Mouse (Mus musculus) limb, embryonic 14.5 days (tissue): ENCODE measurements at regions not wholly inside any gene's neighbourhood (a gene's known extent, or its start where the extent isn't known, plus 50 kb on each side); places are given as distances from the start of the nearest gene placed in this dataset.

Experiments used
- ATAC-seq: fragments of 200-750 bp; cut with Nextera tagmentation; 2 replicates; pipeline ENCODE4 v1.8.0; 2017; ENCODE audit warnings: low read depth, moderate number of reproducible peaks, moderate TSS enrichment; ENCODE audit not compliant: low FRiP score
- DNase-seq: peaks from one replicate; pipeline ENCODE4 v3.0.0-alpha.2; 2015; ENCODE audit warnings: low spot score
- H3K27ac ChIP-seq: fragments of 300-500 bp; sonication (generic); replicated peaks from 2 replicates; pipeline ENCODE4 v1.5.1; 2014; ENCODE audit warnings: low read depth, mild to moderate bottlenecking, low read length, moderate library complexity, mixed read lengths
- H3K27me3 ChIP-seq: fragments of 300-500 bp; sonication (generic); 2 replicates; pipeline ENCODE4 v1.6.1; 2014; ENCODE audit warnings: low read length, mixed read lengths; ENCODE audit not compliant: control insufficient read depth, insufficient read depth
- H3K36me3 ChIP-seq: fragments of 300-500 bp; sonication (generic); 2 replicates; pipeline ENCODE4 v1.6.1; 2014; ENCODE audit warnings: mild to moderate bottlenecking, low read length, moderate library complexity, mixed read lengths; ENCODE audit not compliant: control insufficient read depth, insufficient read depth
- H3K4me1 ChIP-seq: fragments of 300-500 bp; sonication (generic); 2 replicates; pipeline ENCODE4 v1.6.1; 2014; ENCODE audit warnings: antibody characterized with exemption, low read length, mixed read lengths; ENCODE audit not compliant: control insufficient read depth, insufficient read depth
- H3K4me2 ChIP-seq: fragments of 300-500 bp; sonication (generic); replicated peaks from 2 replicates; pipeline ENCODE4 v1.6.1; 2014; ENCODE audit warnings: low read depth, mild to moderate bottlenecking, low read length, moderate library complexity; ENCODE audit not compliant: severe bottlenecking
- H3K4me3 ChIP-seq: fragments of 300-500 bp; sonication (generic); replicated peaks from 2 replicates; pipeline ENCODE4 v1.5.1; 2014; ENCODE audit warnings: low read length
- H3K9ac ChIP-seq: fragments of 300-500 bp; sonication (generic); 2 replicates; pipeline ENCODE4 v1.6.1; 2014; ENCODE audit warnings: mild to moderate bottlenecking, low read depth, low read length, moderate library complexity; ENCODE audit not compliant: severe bottlenecking
- H3K9me3 ChIP-seq: fragments of 300-500 bp; sonication (generic); 2 replicates; pipeline ENCODE4 v1.6.1; 2016; ENCODE audit warnings: low read length; ENCODE audit not compliant: control insufficient read depth
- POLR2A ChIP-seq: fragments of 200-500 bp; IDR thresholded peaks from 2 replicates; pipeline ENCODE4 v1.8.0; 2012; ENCODE audit warnings: inconsistent platforms, mild to moderate bottlenecking, moderate library complexity, borderline replicate concordance; ENCODE audit not compliant: insufficient read depth, insufficient read length; ENCODE audit errors: extremely low read depth
- whole genome bisulfite sequencing: fragments of 180-500 bp; shearing (Covaris S2); extraction: QIAGEN DNeasy Blood & Tissue Kit; methylation state at CpG from one replicate; pipeline ENCODE4 v1.1.7; 2014; 5-methylcytosine and 5-hydroxymethylcytosine counted together

DNA sequence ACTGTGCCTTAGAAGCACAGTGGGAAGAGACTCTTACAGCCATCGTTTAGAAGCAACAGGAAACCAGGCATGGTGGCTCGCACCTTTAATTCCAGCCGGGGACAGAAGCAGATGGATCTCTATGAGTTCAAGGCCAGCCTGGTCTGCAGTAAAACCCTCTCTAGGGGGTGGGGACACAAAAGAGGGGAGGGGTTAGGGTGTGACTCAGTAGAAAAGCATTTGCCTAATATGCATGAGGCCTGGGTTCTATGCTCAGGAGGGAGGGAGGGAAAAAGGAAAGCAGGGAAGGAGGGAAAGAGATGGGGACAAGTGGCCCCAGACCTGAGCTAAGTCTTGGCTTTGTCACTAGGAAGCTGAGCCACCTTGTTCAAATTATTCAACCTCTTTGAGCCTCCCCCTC lies 81.2 kb downstream of the Mrm1 start:
- Histone ChIP-seq H3K9ac (no peak overlapping the region), H3K36me3 (no peaks in the 10 kb centered on the region), H3K4me2 (no peak overlapping the region), H3K9me3 (no peaks in the 10 kb centered on the region), H3K4me3 (no peak overlapping the region), H3K27ac (no peak overlapping the region), H3K27me3 (no peaks in the 10 kb centered on the region), H3K4me1 (peaks cover 3% of the 10 kb centered on the region; the same call in 1 of the 2 replicates)
- no peak for ATAC-seq
- TF ChIP-seq POLR2A, result no peak
- 22% methylated on average over 3 of the region's 3 CpGs for WGBS
- DNase-seq, result no peak

DNA sequence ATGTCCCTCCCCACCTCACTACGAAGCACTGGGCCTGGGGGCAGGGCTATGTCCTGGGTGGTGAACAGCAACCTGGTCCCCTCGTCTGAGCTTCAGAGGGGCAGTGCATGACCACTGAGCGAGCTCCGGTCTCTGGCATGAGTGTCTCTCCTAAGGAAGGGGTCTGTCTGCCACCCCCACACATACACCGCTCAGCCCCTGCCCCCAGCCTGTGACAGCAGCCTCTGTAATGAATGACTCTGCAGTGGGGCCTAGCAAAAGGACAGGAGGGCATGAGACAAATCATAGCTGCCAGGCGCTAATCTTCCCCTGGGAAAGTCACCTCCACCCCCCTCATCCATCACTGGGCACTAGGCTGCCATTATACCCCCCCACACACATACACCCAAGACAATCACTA lies 87.4 kb downstream of the Mrm1 start:
- H3K4me2 ChIP-seq, result no peak overlapping the region
- H3K4me1 ChIP-seq, result no peaks in the 10 kb centered on the region
- no peaks in the 10 kb centered on the region for H3K9me3 ChIP-seq
- ATAC-seq (no peak), DNase-seq (no peak)
- no peak overlapping the region for H3K27ac ChIP-seq
- H3K4me3 ChIP-seq, result no peak overlapping the region
- no peaks in the 10 kb centered on the region for H3K27me3 ChIP-seq
- no peak overlapping the region for H3K9ac ChIP-seq
- 65% methylated on average over 6 of the region's 6 CpGs for WGBS
- no peaks in the 10 kb centered on the region for H3K36me3 ChIP-seq
- TF ChIP-seq POLR2A, result no peak

DNA sequence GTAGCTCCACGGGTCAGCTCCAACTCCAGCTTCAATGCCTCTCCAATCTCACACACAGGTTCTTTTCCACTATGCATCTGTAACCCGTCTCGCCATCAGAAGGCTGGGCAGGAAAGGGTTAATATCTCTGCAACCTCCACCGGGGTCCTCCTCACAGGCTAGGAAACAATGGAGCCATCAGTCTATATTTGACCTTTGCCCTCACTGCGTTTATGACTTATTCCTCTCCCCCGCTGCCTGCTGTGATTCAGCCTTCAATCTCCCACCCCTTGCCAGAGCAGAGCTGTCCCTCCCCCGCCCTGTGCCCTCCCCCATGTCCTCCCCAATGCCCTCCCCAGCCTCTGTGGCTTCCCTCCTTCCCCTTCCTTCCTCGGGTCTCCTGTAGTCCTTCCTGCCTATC lies 89.1 kb downstream of the Mrm1 start:
- no peaks in the 10 kb centered on the region for H3K27me3 ChIP-seq
- WGBS, result 34% methylated on average over 8 of the region's 8 CpGs
- no peak overlapping the region for H3K27ac ChIP-seq
- DNase-seq, result no peak
- no peak for TF ChIP-seq POLR2A
- H3K4me3 ChIP-seq, result no peak overlapping the region
- ATAC-seq, result no peak
- H3K9ac ChIP-seq, result no peak overlapping the region
- no peak overlapping the region for H3K4me2 ChIP-seq
- no peaks in the 10 kb centered on the region for H3K4me1 ChIP-seq
- no peaks in the 10 kb centered on the region for H3K9me3 ChIP-seq
- H3K36me3 ChIP-seq, result no peaks in the 10 kb centered on the region

DNA sequence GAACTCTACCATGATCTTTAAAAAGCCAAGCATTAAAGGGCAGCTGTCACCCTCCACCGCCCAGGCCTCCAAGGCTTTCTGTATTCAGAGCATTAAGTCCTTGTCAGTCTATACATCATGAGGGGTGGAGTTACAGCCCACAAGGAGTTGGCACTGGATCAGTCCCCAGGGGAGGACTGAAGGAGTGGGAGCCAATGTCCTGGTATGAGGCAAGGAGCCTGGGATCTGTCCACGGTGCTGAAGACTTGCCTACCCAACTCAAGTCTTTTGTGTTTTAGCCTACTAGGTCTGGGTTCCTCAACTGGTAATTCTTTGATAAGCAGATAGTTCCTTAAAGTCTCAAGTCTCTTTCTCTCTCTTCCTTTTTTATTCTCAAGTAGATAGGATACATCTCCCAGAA lies 90.1 kb downstream of the Mrm1 start:
- Histone ChIP-seq H3K27me3 (no peaks in the 10 kb centered on the region), H3K4me3 (no peak overlapping the region), H3K36me3 (no peaks in the 10 kb centered on the region), H3K4me2 (no peak overlapping the region), H3K4me1 (no peaks in the 10 kb centered on the region), H3K9ac (no peak overlapping the region), H3K27ac (no peak overlapping the region), H3K9me3 (no peaks in the 10 kb centered on the region)
- 0 out of 2 replicates have a peak, but pooled peaks have one; percentile 41 for ATAC-seq
- DNase-seq, result peak; percentile 85
- 6% methylated on average over 2 of the region's 2 CpGs for WGBS
- TF ChIP-seq POLR2A, result no peak

DNA sequence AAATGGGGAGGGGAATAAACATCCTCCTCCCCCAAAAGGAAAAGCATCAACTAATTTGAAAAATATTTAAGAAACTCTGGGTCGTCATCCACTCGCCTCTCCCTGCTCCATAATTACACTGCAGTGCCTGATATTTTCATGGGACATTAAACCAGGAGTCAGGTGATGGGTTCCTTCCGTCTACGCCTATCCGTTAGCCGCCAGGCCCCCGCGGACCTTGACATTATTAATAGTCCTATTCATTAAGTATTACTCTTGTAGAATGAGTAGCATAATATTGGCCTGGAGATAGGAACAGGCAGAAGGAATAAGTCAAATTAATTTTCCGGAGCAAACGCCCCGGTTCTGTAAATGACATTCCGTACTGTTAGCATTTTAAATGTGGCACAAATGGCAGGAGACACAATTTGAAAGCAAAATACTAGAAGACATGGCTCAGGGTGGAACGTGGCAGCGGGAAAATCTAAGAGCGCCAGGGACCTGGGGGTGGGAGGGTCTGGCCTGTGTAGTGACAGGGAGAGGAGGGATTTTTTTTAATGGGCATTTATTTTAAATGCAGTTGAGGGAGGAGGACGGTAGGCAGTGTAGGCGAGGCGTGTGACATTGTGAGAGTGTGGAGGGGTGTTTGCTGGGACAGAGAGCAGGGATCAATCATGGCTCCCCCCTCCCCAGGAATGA lies 93.2 kb downstream of the Mrm1 start:
- Histone ChIP-seq H3K4me1 (no peaks in the 10 kb centered on the region), H3K9ac (no peak overlapping the region), H3K9me3 (no peaks in the 10 kb centered on the region), H3K27ac (no peak overlapping the region), H3K36me3 (no peaks in the 10 kb centered on the region), H3K4me3 (no peak overlapping the region), H3K27me3 (peaks cover 5% of the 10 kb centered on the region; the same call in 1 of the 2 replicates), H3K4me2 (no peak overlapping the region)
- ATAC-seq (no peak), DNase-seq (no peak)
- WGBS, result 73% methylated on average over 18 of the region's 18 CpGs
- TF ChIP-seq POLR2A, result no peak
